Mouse (Mus musculus): ENCODE measurements at regions not wholly inside any gene's neighbourhood (a gene's known extent, or its start where the extent isn't known, plus 50 kb on each side); places are given as distances from the start of the nearest gene placed in this dataset.

DNA sequence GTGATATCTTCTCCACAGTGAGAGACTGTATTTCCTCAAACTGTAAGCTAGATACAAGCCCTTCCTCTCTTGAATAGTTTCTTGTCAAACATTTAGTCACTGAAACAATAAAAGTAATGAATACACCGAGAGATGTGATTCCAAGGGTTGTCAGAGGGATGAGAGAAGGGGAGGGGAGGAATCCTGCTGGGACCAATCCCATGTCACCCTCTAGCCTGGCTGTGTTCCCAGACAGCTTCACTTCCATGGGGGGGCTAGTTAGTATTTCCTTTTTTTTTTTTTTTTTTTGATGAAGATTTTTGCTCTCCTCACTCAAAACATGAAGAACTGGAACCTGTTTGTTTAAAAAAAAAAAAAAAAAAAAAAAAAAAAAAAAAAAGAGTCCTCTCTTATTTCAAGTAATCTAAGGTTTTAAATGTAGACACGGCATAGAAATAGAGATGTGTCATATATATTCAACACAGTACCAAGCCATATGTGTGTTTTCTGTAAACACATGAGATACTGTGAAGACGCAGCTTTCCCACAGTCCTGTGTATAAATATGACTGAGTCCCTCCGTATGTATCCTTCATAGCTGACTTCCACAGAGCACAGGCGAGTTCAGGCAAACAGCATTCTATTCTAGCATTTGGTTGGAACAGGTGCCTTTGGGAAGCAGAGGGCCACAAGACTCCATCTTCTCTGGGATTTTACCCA lies 51.9 kb upstream of the Agap1 start:
- TF ChIP-seq CTCF (IDR thresholded peaks at IDR 0.05; ENCODE audit: low read depth, low read length) = no peak
- TF ChIP-seq EP300 (IDR thresholded peaks at IDR 0.05; ENCODE audit: insufficient read depth, low read depth, low read length) = no peak
- TF ChIP-seq POLR2A (IDR thresholded peaks at IDR 0.05; ENCODE audit: insufficient read depth, low read length) = no peak

All from ES-Bruce4 (cell line).